Mouse (Mus musculus) erythroid progenitor cell, adult 5-6 weeks (primary cell): ENCODE data around the gene Tvp23b. TPM values are rescaled to one million over a fixed set of nuclear protein-coding genes. Genes with fewer than 3 reads are reported as not detected.

Source experiments
- ATAC-seq: replicated peaks from 2 replicates; pipeline ENCODE4 v1.8.0; 2016; ENCODE audit warnings: moderate number of reproducible peaks, mild to moderate bottlenecking, moderate TSS enrichment, inconsistent platforms; ENCODE audit not compliant: poor library complexity, low FRiP score, severe bottlenecking
- total RNA-seq, 2 experiments: library from RNA; stranded (forward) in 1 of 2; stranded (reverse) in 1 of 2; fragments of 150-400 nt in 1 of 2; fragments of 186-747, 209-891 nt in 1 of 2; gene quantifications; 2 replicates each; pipeline versions ENCODE4 v1.2.3 to v1.2.4; 2015 to 2017; ENCODE audit warnings: low replicate concordance in 2 of 2

Tvp23b gene
- total RNA-seq (2015; ENCODE audit: low replicate concordance) (3.2 and 8.0 TPM in 2 replicates), total RNA-seq (2017; ENCODE audit: low replicate concordance) (2.2 and 5.9 TPM in 2 replicates)

DNA sequence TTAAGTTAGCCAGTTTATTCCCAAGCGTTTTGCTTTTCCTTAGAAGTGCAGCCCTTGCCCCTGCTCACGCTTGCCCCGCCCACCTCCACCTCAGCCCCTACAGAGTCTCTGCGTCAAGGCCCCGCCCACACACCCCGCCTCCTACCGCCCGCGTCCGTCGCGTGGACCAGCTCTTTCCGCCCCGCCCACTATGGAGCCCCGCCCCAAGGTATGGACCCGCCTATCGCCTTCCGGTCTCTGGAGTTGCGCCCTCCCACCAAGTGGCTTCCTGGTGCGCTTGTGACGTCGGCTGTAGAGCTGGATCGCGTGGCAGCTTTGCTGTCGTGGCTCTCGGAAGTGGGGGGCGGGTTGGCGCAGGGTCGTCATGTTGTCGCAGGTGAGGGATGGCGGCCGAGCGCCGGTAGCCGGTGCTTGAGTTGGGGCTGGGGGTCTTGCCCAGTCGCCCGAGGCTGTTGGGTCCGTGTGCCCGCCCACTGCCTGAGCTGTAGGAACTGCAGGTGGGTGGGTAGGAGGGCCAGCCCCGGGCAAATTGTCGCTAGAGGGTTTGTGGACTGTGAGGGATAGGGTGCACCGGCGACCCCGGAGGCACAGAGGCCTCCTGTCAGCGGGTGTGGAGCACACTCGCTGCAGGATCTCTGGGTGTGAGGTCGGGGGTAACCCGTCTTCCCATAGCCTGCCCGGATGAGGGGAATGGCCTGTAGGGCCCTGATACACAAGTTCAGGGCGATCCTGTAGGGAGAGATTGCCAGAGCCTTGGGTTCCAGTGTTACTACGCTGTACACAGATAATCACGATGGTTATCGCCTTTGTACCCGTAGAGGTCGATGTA lies at the start of gene Tvp23b:
TSS of gene Tvp23b (plus strand) at position 236 of the 829 bp plus-strand sequence.
- peak; percentile 96 for ATAC-seq

DNA sequence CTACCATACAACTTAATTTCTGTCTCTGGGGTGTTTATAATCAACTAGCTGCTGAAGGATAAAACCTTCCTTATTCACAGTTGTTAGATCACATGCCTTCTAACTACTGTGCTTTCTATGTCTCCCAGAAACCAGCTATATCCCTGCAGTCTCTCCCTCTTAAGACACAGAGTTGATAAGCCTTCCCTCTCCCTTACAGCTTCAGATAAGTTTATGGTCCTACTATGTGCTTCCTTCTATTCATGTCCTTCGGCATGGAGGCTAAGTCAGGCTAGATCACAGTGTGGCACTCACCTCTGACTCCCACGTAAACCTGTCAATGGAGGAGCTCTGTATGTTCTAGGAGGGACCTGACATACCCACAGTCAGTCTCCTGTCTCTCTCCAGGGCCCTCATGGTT lies 48.9 kb upstream of the Tvp23b start:
- ATAC-seq, result no peak

DNA sequence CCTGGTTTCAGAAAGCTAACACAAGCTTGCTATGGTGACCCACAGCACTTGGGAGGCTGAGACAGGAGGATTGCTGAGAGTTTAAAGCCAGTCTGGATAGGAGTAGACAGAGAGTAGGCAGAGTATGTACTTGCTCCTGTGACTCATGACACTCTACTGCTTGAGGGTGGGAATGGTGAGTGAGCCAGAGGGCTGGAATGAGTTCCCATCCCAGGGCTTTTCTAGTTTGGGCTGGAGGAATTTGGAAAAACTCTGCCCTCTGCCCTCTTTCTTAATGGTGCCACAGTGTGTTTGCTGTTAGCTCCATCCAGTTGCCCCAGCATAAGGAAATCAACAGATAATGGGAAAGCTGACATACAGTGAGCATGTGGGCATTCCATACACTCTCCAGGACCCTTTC lies 47.3 kb upstream of the Tvp23b start:
- ATAC-seq, result no peak

DNA sequence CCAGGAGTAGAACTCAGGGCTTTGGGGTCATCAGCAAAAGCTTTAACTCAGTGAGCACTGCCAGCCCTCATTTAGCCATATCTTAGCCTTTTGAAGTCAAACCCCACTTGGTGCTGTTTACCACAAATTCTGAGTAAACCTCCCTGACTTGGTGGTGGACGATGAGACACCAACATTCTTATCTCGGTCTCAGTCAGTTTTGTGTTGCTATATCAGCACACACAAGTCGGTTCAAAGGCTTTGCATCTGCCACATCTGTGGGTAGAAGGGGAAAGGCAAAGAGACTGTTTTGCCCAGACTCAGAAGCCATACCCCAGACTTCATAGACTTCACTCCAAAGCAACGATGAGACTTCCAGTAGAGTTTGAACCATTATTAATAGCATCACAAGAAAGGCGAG lies 34.7 kb upstream of the Tvp23b start:
- ATAC-seq, result no peak

DNA sequence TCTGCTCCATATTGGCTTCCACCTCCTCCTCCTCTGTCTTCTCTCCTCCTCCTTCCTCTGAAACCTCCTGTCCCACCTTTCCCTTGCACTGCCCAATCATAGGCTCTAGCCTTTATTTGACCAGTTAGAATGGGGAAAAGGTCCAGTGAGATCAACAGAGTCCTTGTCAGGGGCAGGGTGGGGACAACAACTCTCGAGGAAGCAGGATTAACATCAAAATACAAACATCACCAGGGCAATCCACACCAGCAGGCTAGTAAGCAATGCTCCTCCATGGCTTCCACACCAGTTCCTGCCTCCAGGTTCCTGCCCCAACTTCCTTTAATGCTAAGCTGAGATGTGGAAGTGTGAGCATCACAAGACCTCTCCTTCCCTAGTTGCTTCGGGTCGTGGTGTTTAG lies 33.5 kb upstream of the Tvp23b start:
- no peak for ATAC-seq

DNA sequence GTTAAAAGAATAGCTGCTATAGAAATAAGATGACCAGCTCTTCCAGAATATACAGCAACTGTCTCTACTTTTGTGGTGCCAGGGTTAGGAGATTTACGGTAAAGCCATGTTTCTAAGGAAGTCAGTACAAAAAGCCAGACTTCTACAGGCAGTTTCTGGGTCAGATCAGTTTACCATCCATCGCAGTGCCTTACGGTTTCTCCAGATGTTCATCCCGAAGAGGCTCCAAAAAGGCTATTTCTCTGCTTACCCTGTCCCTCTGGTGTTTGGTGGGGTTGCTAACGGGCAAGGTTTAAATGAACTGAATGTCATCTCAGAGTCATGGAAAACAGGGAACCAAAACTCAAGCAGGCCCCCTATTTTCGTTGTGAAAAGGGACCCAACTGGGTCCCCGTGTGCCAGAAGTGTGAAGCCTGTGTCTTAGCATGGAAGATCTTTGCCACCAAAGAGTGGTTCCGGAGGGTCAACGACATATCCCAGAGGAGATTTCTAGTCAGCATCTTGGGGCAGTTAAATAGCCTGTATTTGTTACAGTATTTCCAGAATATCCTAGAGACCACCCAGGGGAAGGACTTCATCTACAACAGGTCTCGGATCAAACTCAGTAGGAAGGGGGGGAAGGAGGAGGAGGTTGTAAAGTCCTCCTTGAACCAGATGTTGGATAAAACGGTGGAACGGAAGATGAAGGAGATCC lies 32.1 kb upstream of the Tvp23b start, which contains the start of gene Fbxw10:
TSS of gene Fbxw10 (plus strand) at position 109 of the 694 bp plus-strand sequence.
- no peak for ATAC-seq

DNA sequence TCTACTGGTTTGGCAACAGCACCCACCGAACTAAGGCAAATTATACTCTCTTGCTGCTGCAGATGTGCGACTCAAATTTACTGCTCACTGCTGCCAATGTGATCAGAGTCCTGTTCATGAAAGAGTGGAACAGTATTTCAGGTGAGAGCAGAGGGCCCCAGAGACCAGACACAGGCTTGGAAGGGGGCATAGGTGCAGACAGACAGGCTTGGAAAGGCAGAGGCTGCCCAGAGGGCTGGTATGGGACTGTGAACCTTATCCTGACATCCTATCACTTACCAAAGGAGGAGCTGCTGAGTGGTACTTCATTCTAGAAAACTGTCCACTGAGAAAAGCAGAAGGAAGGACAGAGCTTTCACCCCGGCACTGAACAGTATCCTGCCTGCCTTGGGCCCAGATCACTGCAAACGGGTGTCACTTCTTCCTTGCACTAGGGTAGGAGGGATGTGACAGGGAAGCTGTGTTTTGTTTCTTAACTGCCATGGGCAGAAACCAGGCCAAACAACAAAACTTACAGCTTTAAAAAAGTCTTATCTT lies 31.5 kb upstream of the Tvp23b start:
- no peak for ATAC-seq

DNA sequence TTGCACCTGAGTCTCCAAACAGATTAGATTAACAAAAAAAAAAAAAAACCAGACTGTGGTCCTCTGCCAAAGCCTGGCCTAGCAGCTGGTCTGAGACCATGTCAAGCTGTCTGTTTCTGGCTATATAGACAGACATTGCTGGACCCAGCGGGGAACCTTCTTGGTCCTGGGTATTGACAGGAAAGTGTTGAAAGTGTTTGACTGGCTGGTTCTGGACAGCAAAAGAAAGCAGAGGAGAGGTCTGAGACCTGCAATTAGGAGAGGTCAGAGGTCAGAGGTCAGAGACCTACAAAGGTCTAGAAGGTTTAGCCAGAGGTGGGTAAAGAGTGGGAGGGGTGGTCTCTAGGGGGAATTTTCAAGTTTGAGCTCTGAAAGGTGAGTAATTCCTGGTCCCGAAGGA lies 31.0 kb upstream of the Tvp23b start:
- ATAC-seq, result no peak

DNA sequence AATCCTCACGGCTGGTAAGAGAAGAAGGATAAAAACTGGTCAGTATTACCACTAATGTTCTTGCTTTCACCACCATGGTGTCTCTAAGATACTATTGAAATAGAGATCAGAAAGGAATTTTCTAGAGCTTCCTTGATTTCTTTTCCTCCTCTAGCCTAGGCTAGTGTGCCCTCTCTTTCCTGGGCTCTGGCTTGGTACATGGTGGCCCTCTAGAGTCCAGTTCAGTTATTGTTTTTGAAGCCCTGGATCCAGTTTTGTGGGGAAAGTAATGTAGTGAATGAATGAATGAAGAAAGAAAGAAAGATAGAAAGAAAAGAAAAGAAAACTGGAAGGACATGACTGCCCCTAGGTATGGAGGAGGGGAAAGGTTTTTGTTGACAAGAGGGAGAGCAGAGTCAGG lies 28.1 kb upstream of the Tvp23b start:
- ATAC-seq, result no peak

DNA sequence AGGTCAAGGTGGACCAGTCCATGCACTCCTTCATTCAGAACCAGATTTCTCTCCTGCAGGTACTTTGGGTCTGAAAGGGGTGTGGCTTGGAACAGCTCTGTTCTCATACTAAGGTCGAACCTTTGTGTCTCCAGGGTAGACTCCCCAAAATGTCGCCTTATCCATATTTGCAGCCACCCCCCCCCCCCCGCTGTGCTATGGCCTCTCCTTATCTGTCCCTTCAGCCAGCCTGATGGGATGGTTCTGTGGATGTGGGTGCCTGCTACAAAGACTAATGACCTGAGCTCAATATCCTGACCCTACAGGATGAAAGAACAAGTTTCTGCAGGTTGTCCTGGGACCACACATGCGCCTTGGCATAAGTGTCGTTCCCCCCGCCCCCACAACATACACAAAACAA lies 25.9 kb upstream of the Tvp23b start:
- peak; percentile 64 for ATAC-seq

DNA sequence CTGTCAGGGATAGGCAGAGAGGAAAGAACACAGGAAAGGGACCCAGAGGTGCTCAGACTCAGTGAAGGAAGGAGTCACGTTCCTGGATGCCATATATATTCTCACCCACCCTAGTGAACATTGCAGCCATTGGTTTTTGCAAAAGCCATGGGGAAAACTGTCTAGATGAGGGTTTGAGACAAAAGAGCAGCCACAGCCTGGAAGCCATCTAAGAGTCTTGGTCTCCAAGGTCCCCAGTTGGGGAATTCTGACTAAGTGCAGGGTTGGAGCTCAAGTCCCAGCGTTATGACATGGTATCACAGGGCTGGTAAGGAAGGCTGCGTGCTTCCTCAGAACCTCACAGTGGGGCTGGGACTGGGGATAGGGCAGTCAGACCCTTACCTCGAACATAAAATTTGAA lies 13.7 kb upstream of the Tvp23b start:
- no peak for ATAC-seq

DNA sequence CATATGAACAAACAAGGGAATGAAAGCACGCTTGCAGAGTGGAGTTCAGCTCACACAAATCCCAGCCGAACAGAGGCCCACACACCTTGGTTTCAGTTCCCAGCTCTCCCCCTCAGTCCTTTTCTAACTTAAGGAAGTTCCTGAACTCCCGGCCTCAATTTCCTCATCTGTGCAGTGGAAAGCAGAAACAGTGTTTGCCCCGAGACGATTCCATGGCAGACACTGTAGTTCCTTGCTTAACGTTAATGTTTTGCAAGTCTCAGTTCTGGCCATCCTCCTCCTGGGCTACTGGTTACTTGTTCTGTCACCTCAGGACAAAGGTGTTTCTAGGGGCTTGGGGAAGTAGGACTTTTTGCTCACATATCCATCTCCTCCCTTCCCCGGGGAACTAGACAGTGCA lies 12.6 kb upstream of the Tvp23b start:
- no peak for ATAC-seq

DNA sequence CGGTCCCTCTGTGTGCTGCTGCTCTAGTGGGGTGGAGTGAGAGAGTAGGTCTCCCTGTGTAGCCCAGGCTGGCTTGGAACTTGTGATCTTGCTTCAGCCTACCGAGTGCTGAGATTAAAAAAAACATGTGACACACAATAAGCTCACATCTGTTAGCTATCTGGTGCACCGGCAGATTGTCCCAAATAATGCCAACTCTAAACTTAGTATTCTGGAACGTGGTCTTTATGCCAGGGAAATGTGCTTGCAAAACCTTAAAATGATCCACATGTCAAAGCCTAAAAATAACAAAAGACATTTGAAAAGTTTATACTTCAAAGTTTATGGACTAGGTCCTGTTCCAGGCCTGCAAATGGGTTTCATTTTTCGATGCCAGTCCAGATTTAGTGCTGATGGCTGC lies 10.1 kb upstream of the Tvp23b start:
- ATAC-seq, result no peak

DNA sequence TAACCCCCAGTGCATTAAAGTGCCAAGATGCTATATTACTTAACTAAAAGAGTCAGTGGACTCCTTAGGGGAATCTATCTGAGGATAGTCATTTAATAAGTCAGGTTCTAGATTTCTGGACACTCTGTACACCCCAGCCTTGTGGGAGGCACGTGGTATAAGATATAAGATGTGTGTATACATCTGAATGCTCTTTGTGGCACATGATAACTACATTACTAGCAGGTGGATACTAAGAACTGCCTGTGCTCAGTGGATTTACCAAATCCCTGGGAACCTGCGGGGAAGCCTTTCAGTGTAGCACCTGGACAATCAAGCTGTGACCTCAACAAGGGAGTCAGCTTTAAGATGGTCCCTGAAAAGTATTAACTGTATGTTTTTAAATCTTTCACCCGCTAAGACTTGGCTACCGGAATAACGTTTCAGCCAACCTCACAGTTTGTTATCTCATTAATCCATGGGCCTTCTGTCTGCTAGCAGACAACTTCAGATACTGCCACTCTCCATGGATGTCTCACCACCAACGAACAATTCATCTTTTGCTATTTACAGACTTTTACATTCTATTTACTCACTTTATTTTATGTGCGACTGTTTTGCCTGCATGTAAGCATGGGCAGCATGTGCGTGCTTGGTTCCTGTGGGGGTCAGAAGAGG lies 9.4 kb upstream of the Tvp23b start:
- no peak for ATAC-seq

DNA sequence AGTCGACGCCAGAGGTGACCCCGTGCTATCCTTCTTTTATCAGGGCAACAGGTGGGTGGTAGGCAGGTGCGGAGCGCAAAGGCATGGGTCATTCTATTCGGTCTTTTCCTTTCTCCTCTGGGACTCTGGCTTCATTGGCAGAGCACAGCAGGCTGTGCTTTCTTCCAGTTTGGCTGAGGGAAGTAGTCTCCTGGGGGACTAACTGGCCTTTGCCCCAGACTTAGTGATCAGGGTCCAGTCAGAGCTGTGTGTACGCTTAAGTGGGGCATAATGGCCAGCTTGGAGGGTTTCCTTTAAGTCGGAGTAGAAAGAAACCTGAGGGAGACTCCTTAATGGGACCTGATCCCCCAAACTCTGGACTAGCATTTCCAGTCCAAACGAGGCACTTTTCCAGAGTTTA lies 5.8 kb upstream of the Tvp23b start:
- no peak for ATAC-seq

DNA sequence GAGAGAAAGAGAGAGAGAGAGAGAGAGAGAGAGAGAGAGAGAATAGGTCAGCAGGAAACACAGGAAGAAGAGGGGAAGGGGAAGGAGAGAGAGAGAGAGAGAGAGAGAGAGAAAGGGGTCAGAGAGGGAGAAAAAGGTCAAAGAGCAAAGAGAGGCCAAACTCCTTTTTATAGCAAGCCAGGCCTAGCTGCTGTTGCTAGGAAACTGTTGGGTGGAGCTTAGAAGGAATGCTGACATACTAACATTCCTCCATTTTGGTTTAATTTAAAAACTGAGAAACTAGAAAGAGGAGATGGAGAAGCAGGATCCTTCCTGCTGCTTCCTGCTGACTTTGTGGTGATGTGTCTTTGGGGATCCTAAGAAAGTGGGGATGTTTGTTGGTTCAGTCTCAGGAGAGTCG lies 3.6 kb upstream of the Tvp23b start:
- no peak for ATAC-seq

DNA sequence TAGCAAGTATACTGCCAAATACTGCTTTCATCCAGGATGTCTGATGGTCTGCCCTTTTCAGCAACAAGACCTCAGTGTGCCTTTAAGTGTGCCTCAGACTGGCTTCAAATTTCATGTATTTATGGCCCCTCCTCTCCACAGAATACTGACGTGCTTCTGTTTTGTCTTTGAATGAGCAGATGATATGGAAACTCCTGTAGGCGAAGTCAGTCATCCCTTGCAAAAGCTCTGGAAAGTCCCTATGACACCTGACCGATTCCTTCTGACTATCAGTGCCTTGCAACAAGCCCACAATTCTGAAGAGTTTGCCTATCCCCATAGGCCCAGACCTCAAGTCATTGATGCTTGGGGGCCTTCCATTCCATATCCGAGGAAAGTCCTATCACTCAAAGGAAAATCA lies 2.8 kb upstream of the Tvp23b start:
- ATAC-seq, result no peak

DNA sequence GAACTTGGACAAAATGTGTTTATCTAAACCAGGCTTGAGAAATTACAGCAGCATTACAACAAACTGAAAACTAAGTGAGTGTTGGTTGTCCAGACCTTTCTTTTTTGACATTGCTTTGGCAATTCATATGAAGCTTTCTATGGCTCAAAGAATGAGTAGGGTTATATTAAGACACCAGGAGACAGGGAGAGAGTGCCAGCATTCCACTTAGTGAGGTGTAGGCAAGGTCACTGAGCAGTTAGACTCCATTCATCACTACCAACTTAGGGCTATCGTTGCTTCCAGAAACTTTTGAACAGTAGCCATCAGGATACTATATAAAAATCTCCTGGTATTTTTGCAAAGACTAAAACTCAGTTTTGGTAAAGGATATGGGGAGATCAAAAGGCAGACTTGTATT lies 1.9 kb upstream of the Tvp23b start:
- ATAC-seq, result no peak

DNA sequence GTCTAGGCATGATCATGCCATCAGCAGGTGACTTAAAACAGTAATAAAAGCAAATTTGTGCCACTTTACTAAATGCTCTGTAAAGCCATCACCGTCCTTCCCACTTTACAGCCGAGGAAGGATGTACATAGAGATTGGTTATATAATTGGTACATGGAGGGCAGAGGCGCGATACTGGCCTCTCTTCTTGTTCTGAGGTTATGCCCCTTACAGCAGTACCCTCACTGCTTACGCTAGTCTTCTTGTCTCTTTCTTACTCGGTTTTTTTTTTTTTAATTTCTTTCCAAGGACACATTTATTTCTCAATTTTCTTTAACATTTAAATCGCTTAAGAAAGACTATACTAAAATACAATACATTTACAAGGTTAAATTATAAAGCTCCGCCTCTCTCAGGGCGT lies 527 bp upstream of the Tvp23b start:
- no peak for ATAC-seq

DNA sequence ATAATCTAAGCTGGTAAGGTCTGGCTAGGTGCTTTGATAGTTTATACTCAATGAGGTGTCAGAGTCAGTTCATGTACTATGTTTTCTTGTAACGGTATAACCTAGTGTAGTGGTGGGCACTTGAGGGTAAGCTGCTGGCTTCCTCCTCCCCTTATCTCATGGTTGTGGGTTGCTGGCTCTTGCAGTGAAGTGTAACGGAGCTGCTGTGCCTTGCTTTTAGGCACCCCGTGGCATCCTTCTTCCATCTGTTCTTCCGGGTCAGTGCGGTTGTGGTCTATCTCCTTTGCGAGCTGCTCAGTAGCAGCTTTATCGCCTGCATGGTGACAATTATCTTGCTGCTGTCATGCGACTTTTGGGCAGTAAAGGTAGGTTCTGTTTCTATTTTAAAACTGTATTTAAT lies 4.2 kb downstream of the Tvp23b start:
- ATAC-seq, result no peak

DNA sequence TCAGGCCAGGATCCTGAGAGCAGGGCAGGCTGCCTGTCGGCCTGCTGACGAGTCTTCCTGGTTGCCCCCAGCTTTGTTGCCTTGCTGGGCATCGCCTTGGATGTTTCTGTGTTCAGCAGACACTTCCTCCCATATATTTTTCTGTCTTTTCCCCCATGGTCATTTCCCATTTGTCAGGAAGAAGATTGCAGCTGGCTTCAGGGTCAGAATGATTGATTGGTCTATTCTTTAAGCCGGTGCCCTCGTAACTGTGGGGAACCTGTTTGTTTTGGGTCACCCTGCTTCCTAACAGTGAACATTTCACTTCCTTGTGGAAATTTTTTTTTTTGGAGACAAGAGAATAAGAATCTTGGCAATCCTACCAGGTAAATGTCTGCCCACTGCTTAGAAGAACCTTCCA lies 6.1 kb downstream of the Tvp23b start:
- no peak for ATAC-seq
